Mouse (Mus musculus): ENCODE results near the gene Ccdc182. TPM values are rescaled to one million over a fixed set of nuclear protein-coding genes. Genes with fewer than 3 reads are reported as not detected.

Ccdc182 gene
- not detected in 4 replicates for total RNA-seq (2023; ENCODE audit: inconsistent age)

GRCm38 (mm10) chr11:88293631-88294393 is at the start of gene Ccdc182:
Gene Ccdc182, plus strand, starts transcription at chr11:88294058.

Other genes with a start within 250 kb of the Ccdc182 start
- gene Srsf1, start 246.7 kb upstream of the Ccdc182 start, total RNA-seq (2023; ENCODE audit: inconsistent age) = 369 to 392 TPM (median 383 TPM) in 4 replicates
- gene Vezf1, start 225.8 kb upstream of the Ccdc182 start, total RNA-seq (2023; ENCODE audit: inconsistent age) = 63.2 to 75.5 TPM (median 69.9 TPM) in 4 replicates
- gene Cuedc1, start 196.0 kb upstream of the Ccdc182 start, total RNA-seq (2023; ENCODE audit: inconsistent age) = 6.3 to 9.9 TPM (median 7.8 TPM) in 4 replicates
- 64.3 to 81.3 TPM (median 67.2 TPM) in 4 replicates for gene Mrps23, start 89.7 kb upstream of the Ccdc182 start, total RNA-seq (2023; ENCODE audit: inconsistent age)

Measured in B cell, adult (primary cell).